Mouse (Mus musculus) left cerebral cortex, postnatal 14 days (tissue): ENCODE measurements around the gene Cldn5. TPM values are rescaled to one million over a fixed set of nuclear protein-coding genes. Genes with fewer than 3 reads are reported as not detected.

Experiments used
- total RNA-seq, 2 experiments: library from RNA; stranded (reverse); gene quantifications; 2 replicates each; pipeline ENCODE4 v1.2.3; 2021

Gene Cldn5
- total RNA-seq, 2 experiments from 2014 or later = 83.4 to 85.2 TPM

Other genes with a start within 250 kb of the Cldn5 start
- 1 to 10 TPM; 2.0 to 2.2 TPM for gene Tbx1, start 186.2 kb upstream of the Cldn5 start, total RNA-seq
- gene Gp1bb, start 154.4 kb upstream of the Cldn5 start, total RNA-seq = 1 to 10 TPM; 1.8 to 2.5 TPM
- gene Gm49601, start 150.4 kb upstream of the Cldn5 start, total RNA-seq = 100 to 1,000 TPM; 216 to 232 TPM
- 100 to 1,000 TPM; 866 to 932 TPM for gene Sept5, start 146.9 kb upstream of the Cldn5 start, total RNA-seq
- 10 to 100 TPM; 85.0 to 94.4 TPM for gene Ufd1, start 34.9 kb downstream of the Cldn5 start, total RNA-seq
- 1 to 10 TPM; 2.7 to 3.1 TPM for gene Cdc45, start 35.1 kb downstream of the Cldn5 start, total RNA-seq
- gene 2510002D24Rik, start 59.7 kb downstream of the Cldn5 start, total RNA-seq = 10 to 100 TPM; 22.1 to 26.4 TPM
- 1 to 10 TPM; 3.3 to 7.7 TPM for gene Gm28539, start 59.7 kb downstream of the Cldn5 start, total RNA-seq
- 10 to 100 TPM; 28.9 to 43.8 TPM for gene Mrpl40, start 100.0 kb downstream of the Cldn5 start, total RNA-seq
- gene Hira, start 100.2 kb downstream of the Cldn5 start, total RNA-seq = 10 to 100 TPM; 74.4 to 86.5 TPM